Mouse (Mus musculus): ENCODE measurements at regions not wholly inside any gene's neighbourhood (a gene's known extent, or its start where the extent isn't known, plus 50 kb on each side); places are given as distances from the start of the nearest gene placed in this dataset.

GRCm38 (mm10) chr13:28545337-28545736 is 288.0 kb downstream of the Gm11361 start:
- H3K4me3 ChIP-seq, result no peak overlapping the region
- intact Hi-C loops (cut with DNase I), result no loop called here
- DNase-seq, result no peak
- no peak for TF ChIP-seq CTCF (IDR thresholded peaks at IDR 0.05)
- no peak overlapping the region for H3K27ac ChIP-seq

- no peak overlapping the region for H3K27ac ChIP-seq
- TF ChIP-seq CTCF (IDR thresholded peaks at IDR 0.05), result no peak
- no peak overlapping the region for H3K4me3 ChIP-seq
- DNase-seq, result no peak
- intact Hi-C loops (cut with DNase I), result no loop called here
These were observed 287.5 kb downstream of the Gm11361 start for GRCm38 (mm10) chr13:28544819-28545180.

- Histone ChIP-seq H3K27ac (no peak overlapping the region), H3K4me3 (no peak overlapping the region; the same call in 1 of the 2 replicates)
- no peak for TF ChIP-seq CTCF (IDR thresholded peaks at IDR 0.05)
- DNase-seq, result peak; percentile 25
- intact Hi-C loops (cut with DNase I), result no loop called here
These were observed 286.9 kb downstream of the Gm11361 start for GRCm38 (mm10) chr13:28544003-28544818.

GRCm38 (mm10) chr13:28541607-28542006 is 284.3 kb downstream of the Gm11361 start:
- DNase-seq, result no peak
- no peak for TF ChIP-seq CTCF (IDR thresholded peaks at IDR 0.05)
- intact Hi-C loops (cut with DNase I), result no loop called here
- H3K27ac ChIP-seq, result no peak overlapping the region
- H3K4me3 ChIP-seq, result no peak overlapping the region

- no peak overlapping the region for H3K27ac ChIP-seq
- no peak for DNase-seq
- no peak for TF ChIP-seq CTCF (IDR thresholded peaks at IDR 0.05)
- intact Hi-C loops (cut with DNase I), result loop anchor here (10.0 kb wide), 1 partner anchor 422 kb away; the partner anchor contains the start of gene Sox4
- H3K4me3 ChIP-seq, result no peak overlapping the region
These were observed 275.8 kb downstream of the Gm11361 start for GRCm38 (mm10) chr13:28533080-28533479.

- intact Hi-C loops (cut with DNase I), result loop anchor here (10.0 kb wide), 1 partner anchor 423 kb away; the partner anchor contains the start of gene Sox4
These were observed 274.9 kb downstream of the Gm11361 start for GRCm38 (mm10) chr13:28532278-28532677.

GRCm38 (mm10) chr13:28531534-28531999 is 274.2 kb downstream of the Gm11361 start:
- intact Hi-C loops (cut with DNase I), result loop anchor here (10.0 kb wide), 1 partner anchor 423 kb away; the partner anchor contains the start of gene Sox4

More at GRCm38 (mm10) chr13:28532278-28532677, 274.9 kb downstream of the Gm11361 start:
- peak; percentile 48 for DNase-seq
- H3K4me3 ChIP-seq, result no peak overlapping the region
- TF ChIP-seq CTCF (IDR thresholded peaks at IDR 0.05), result no peak
- H3K27ac ChIP-seq, result peak overlapping the region; percentile 28; the same call in 1 of the 2 replicates

GRCm38 (mm10) chr13:28530947-28531346 is 273.6 kb downstream of the Gm11361 start:
- intact Hi-C loops (cut with DNase I), result loop anchor here (10.0 kb wide), 1 partner anchor 424 kb away; the partner anchor contains the start of gene Sox4
- Histone ChIP-seq H3K4me3 (no peak overlapping the region), H3K27ac (no peak overlapping the region)
- no peak for TF ChIP-seq CTCF (IDR thresholded peaks at IDR 0.05)
- no peak for DNase-seq

More at GRCm38 (mm10) chr13:28531534-28531999, 274.2 kb downstream of the Gm11361 start:
- DNase-seq, result no peak
- no peak overlapping the region for H3K4me3 ChIP-seq
- 0 out of 2 replicates have a peak overlapping the region, but pooled peaks have one; percentile 28 for H3K27ac ChIP-seq
- no peak for TF ChIP-seq CTCF (IDR thresholded peaks at IDR 0.05)

- intact Hi-C loops (cut with DNase I), result loop anchor here (10.0 kb wide), 1 partner anchor 1306 kb away; no protein-coding TSS in a partner anchor
- H3K27ac ChIP-seq, result no peak overlapping the region
- no peak for DNase-seq
- no peak for TF ChIP-seq CTCF (IDR thresholded peaks at IDR 0.05)
- no peak overlapping the region for H3K4me3 ChIP-seq
These were observed 271.7 kb downstream of the Gm11361 start for GRCm38 (mm10) chr13:28528898-28529511.

GRCm38 (mm10) chr13:28526299-28526698 is 269.0 kb downstream of the Gm11361 start:
- Histone ChIP-seq H3K4me3 (no peak overlapping the region), H3K27ac (no peak overlapping the region)
- TF ChIP-seq CTCF (IDR thresholded peaks at IDR 0.05), result peak; percentile 40
- no peak for DNase-seq
- intact Hi-C loops (cut with DNase I), result loop anchor here (10.0 kb wide), 1 partner anchor 1309 kb away; no protein-coding TSS in a partner anchor

- no peak for TF ChIP-seq CTCF (IDR thresholded peaks at IDR 0.05)
- no peak overlapping the region for H3K4me3 ChIP-seq
- no peak for DNase-seq
- intact Hi-C loops (cut with DNase I), result loop anchor here (10.0 kb wide), 1 partner anchor 1310 kb away; no protein-coding TSS in a partner anchor
- no peak overlapping the region for H3K27ac ChIP-seq
These were observed 267.1 kb downstream of the Gm11361 start for GRCm38 (mm10) chr13:28524411-28524810.

GRCm38 (mm10) chr13:28520127-28520482 is 262.8 kb downstream of the Gm11361 start:
- TF ChIP-seq CTCF (IDR thresholded peaks at IDR 0.05), result no peak
- H3K4me3 ChIP-seq, result no peak overlapping the region
- intact Hi-C loops (cut with DNase I), result loop anchor here (10.0 kb wide), 1 partner anchor 1315 kb away; no protein-coding TSS in a partner anchor
- no peak for DNase-seq
- peak overlapping the region; percentile 16; the same call in 1 of the 2 replicates for H3K27ac ChIP-seq
